Mouse (Mus musculus): ENCODE measurements around the gene Frrs1. TPM values are rescaled to one million over a fixed set of nuclear protein-coding genes. Genes with fewer than 3 reads are reported as not detected.
"Not testable (repeated sequence)": the region's sequence is repeated elsewhere in the genome, so short reads cannot be mapped to it uniquely, and the experiment has no call there.

Gene Frrs1
- 9.4 and 9.8 TPM in 2 replicates for polyA plus RNA-seq (2016; fragmentation: Nextera tagmentation; extraction: Ambion mirVana)

GRCm38 (mm10) chr3:116858941-116859685, at the start of gene Frrs1:
Gene Frrs1 (plus strand): TSS chr3:116859464.
- no peak for ATAC-seq (ENCODE audit: insufficient number of reproducible peaks, insufficient read depth, low FRiP score, low TSS enrichment, low read depth)
- H3K4me2 ChIP-seq, result no peak within 1 kb of the TSS
- 0 out of 2 replicates have a peak, but pooled peaks cover 5% of the 10 kb centered on the region for H3K4me1 ChIP-seq (replicated peaks)
- no peak within 1 kb of the TSS for H3K9ac ChIP-seq (replicated peaks)
- WGBS, result 87% methylated on average over 9 of the region's 9 CpGs
- H3K27me3 ChIP-seq, result no peaks in the 10 kb centered on the region
- no peaks in the 10 kb centered on the region for H3K9me3 ChIP-seq
- H3K27ac ChIP-seq, result no peak within 1 kb of the TSS
- no peaks in the 10 kb centered on the region for H3K36me3 ChIP-seq
- H3K4me3 ChIP-seq (replicated peaks), result no peak within 1 kb of the TSS

GRCm38 (mm10) chr3:116810351-116810750, 48.9 kb upstream of the Frrs1 start:
- not testable (repeated sequence) for H3K4me2 ChIP-seq; H3K9me3 ChIP-seq; H3K9ac ChIP-seq (replicated peaks); ATAC-seq (ENCODE audit: insufficient number of reproducible peaks, insufficient read depth, low FRiP score, low TSS enrichment, low read depth); H3K4me3 ChIP-seq (replicated peaks); H3K27ac ChIP-seq; H3K27me3 ChIP-seq; H3K4me1 ChIP-seq (replicated peaks); H3K36me3 ChIP-seq
- 86% methylated on average over 6 of the region's 6 CpGs for WGBS

DNA sequence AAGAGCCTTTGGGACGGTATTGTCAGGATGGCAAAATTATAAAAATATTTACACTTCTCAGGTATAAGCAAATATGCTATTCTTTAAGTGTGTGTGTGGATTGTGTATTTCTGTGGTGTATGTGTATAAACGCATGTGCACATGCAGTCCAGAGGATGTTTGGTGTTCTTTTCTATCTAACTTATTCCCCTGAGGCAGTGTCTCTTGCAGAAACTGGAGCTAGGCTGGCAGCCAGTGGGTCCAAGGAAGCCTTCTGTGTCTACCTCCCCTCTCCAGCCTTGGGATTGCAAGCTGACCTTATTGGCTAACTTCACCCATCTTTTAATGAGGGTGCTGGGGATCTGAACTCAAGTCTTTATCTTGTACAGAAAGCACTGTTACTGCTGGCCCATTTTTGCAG, 46.3 kb upstream of the Frrs1 start:
- no peak overlapping the region for H3K4me2 ChIP-seq
- WGBS, result 92% methylated on average over 2 of the region's 2 CpGs
- no peak for ATAC-seq (ENCODE audit: insufficient number of reproducible peaks, insufficient read depth, low FRiP score, low TSS enrichment, low read depth)

DNA sequence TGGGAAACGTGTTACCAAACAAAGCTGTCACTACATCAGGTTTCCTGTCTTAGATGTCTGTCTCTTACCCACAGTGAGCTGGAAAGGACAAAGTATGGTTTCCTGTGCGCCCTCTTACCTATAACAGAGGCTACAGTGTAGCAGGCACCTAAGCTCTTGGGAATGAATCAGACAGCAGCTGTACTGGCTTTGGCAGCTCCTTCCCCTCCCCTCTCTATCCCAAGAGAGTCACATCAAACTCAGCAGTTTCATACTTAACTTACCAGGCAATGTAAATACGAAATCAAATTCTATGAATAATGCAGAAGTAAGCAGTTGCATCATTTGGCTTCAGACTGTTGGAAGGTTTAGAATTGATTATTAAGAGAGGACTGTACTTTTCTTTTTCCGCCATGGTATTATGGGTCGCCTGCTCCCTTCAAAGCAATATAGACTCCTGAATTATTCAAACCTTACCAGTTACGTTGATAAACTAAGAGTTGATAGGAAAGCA, 43.9 kb upstream of the Frrs1 start:
- ATAC-seq (ENCODE audit: insufficient number of reproducible peaks, insufficient read depth, low FRiP score, low TSS enrichment, low read depth), result no peak
- no peaks in the 10 kb centered on the region for H3K27me3 ChIP-seq
- 79% methylated on average over 6 of the region's 6 CpGs for whole genome bisulfite sequencing

More for the DNA sequence above, 46.3 kb upstream of the Frrs1 start:
- H3K27me3 ChIP-seq, result no peaks in the 10 kb centered on the region
- H3K9ac ChIP-seq (replicated peaks), result no peak overlapping the region
- no peaks in the 10 kb centered on the region for H3K36me3 ChIP-seq
- H3K4me1 ChIP-seq (replicated peaks), result 0 out of 2 replicates have a peak, but pooled peaks cover 3% of the 10 kb centered on the region
- H3K4me3 ChIP-seq (replicated peaks), result no peak overlapping the region
- no peaks in the 10 kb centered on the region for H3K9me3 ChIP-seq
- H3K27ac ChIP-seq, result no peak overlapping the region

DNA sequence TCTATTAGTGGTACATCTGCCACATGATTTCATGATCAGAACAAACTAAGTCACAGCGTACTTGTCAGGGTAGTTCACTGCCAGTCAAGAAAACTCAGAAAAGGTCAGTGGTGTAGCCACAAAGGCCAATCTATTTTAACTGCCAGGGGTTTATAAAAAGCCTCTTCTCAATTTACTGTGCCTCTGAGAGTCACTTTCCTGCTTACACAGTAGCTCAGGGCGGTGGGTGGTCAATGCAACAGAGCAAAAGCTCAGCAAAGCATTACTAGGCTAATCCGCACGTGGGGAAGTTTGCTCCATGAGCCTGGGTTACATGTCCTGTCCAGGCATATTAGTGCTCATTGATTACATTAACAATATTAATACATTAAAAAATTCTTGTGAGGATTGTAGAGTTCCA, 43.3 kb upstream of the Frrs1 start:
- no peaks in the 10 kb centered on the region for H3K9me3 ChIP-seq
- no peak overlapping the region for H3K27ac ChIP-seq
- H3K27me3 ChIP-seq, result no peaks in the 10 kb centered on the region
- H3K9ac ChIP-seq (replicated peaks), result no peak overlapping the region
- WGBS, result 67% methylated on average over 4 of the region's 4 CpGs
- H3K4me3 ChIP-seq (replicated peaks), result no peak overlapping the region
- no peak for ATAC-seq (ENCODE audit: insufficient number of reproducible peaks, insufficient read depth, low FRiP score, low TSS enrichment, low read depth)
- H3K36me3 ChIP-seq, result no peaks in the 10 kb centered on the region
- H3K4me1 ChIP-seq (replicated peaks), result 0 out of 2 replicates have a peak, but pooled peaks cover 3% of the 10 kb centered on the region
- H3K4me2 ChIP-seq, result no peak overlapping the region

More for the DNA sequence above, 43.9 kb upstream of the Frrs1 start:
- no peak overlapping the region for H3K4me2 ChIP-seq
- H3K36me3 ChIP-seq, result no peaks in the 10 kb centered on the region
- H3K9ac ChIP-seq (replicated peaks), result no peak overlapping the region
- H3K9me3 ChIP-seq, result no peaks in the 10 kb centered on the region
- H3K27ac ChIP-seq, result no peak overlapping the region
- no peak overlapping the region for H3K4me3 ChIP-seq (replicated peaks)
- H3K4me1 ChIP-seq (replicated peaks), result 0 out of 2 replicates have a peak, but pooled peaks cover 3% of the 10 kb centered on the region

GRCm38 (mm10) chr3:116816674-116817215, 42.5 kb upstream of the Frrs1 start:
- Histone ChIP-seq H3K4me1 (replicated peaks) (0 out of 2 replicates have a peak, but pooled peaks cover 3% of the 10 kb centered on the region), H3K4me3 (replicated peaks) (no peak overlapping the region), H3K27ac (no peak overlapping the region), H3K36me3 (no peaks in the 10 kb centered on the region), H3K27me3 (no peaks in the 10 kb centered on the region), H3K9ac (replicated peaks) (no peak overlapping the region), H3K9me3 (no peaks in the 10 kb centered on the region), H3K4me2 (no peak overlapping the region)
- ATAC-seq (ENCODE audit: insufficient number of reproducible peaks, insufficient read depth, low FRiP score, low TSS enrichment, low read depth), result no peak
- WGBS, result 91% methylated on average over 3 of the region's 3 CpGs

DNA sequence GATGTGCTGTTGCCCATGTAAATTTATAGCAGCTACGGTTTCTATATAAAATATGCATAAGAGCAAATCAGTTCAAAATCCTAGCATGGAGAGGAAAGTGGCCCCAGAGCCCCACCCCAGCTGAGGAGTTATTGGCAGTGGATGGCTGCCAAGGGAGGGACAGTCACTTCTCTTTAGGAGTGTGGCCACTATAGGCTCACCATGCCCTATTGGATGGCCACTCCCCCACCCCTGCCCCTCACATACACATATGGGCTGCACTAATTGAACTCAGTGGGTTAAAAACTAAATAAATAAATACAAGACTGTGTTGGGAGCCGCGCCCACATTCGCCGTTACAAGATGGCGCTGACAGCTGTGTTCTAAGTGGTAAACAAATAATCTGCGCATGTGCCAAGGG, 42.0 kb upstream of the Frrs1 start:
- 96% methylated on average over 7 of the region's 7 CpGs for WGBS
- Histone ChIP-seq H3K9me3 (no peaks in the 10 kb centered on the region), H3K9ac (replicated peaks) (no peak overlapping the region), H3K4me1 (replicated peaks) (0 out of 2 replicates have a peak, but pooled peaks cover 3% of the 10 kb centered on the region), H3K4me2 (no peak overlapping the region), H3K27ac (no peak overlapping the region), H3K4me3 (replicated peaks) (no peak overlapping the region), H3K36me3 (no peaks in the 10 kb centered on the region), H3K27me3 (no peaks in the 10 kb centered on the region)
- ATAC-seq (ENCODE audit: insufficient number of reproducible peaks, insufficient read depth, low FRiP score, low TSS enrichment, low read depth), result no peak

DNA sequence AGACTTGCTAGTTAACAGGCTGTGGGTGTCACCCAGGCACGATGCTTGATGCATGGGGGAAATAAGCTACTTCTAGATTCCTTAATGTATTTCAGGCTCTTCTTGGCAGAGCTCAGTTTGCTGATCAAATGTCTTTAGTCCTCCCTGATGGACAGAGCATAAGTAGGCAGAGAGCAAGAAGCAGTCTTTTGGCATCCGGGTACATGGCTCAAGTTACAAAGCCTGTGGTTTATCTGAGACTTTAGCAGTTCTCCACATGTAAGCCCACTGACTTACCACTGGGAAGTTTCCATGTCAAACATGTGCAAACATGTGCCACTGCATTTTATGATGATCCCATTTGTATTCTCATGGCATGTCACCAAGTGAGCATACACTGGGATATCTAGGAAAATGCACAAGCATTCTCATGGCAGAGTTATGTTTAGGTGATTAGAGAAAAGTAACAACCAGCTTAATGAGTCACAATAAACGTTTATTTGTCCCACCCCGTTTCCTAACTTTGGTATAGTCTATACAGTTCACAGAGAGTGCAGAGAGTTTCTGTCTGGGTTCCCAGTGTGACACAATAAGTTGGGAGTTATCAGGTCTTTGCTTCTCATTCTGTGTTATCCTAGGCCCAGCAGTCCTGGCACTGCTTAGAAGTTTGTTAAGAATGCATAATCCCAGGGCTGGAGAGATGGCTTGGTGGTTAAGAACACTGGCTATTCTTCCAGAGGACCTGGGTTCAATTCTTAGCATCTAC, 32.6 kb upstream of the Frrs1 start:
- H3K9me3 ChIP-seq, result no peaks in the 10 kb centered on the region

GRCm38 (mm10) chr3:116829274-116829920, 29.9 kb upstream of the Frrs1 start:
- Histone ChIP-seq H3K27ac (no peak overlapping the region), H3K27me3 (no peaks in the 10 kb centered on the region)
- WGBS, result 86% methylated on average over 10 of the region's 10 CpGs

More for the DNA sequence above, 32.6 kb upstream of the Frrs1 start:
- Histone ChIP-seq H3K27me3 (no peaks in the 10 kb centered on the region), H3K4me1 (replicated peaks) (no peaks in the 10 kb centered on the region), H3K4me2 (no peak overlapping the region), H3K9ac (replicated peaks) (no peak overlapping the region), H3K36me3 (no peaks in the 10 kb centered on the region), H3K4me3 (replicated peaks) (no peak overlapping the region), H3K27ac (no peak overlapping the region)
- ATAC-seq (ENCODE audit: insufficient number of reproducible peaks, insufficient read depth, low FRiP score, low TSS enrichment, low read depth), result no peak
- WGBS, result 79% methylated on average over 4 of the region's 4 CpGs

GRCm38 (mm10) chr3:116831324-116831723, 27.9 kb upstream of the Frrs1 start:
- no peaks in the 10 kb centered on the region for H3K4me1 ChIP-seq (replicated peaks)
- no peak overlapping the region for H3K9ac ChIP-seq (replicated peaks)
- H3K4me2 ChIP-seq, result no peak overlapping the region
- no peak overlapping the region for H3K4me3 ChIP-seq (replicated peaks)
- WGBS, result 77% methylated on average over 5 of the region's 5 CpGs
- no peaks in the 10 kb centered on the region for H3K36me3 ChIP-seq
- no peaks in the 10 kb centered on the region for H3K9me3 ChIP-seq
- ATAC-seq (ENCODE audit: insufficient number of reproducible peaks, insufficient read depth, low FRiP score, low TSS enrichment, low read depth), result no peak
- H3K27me3 ChIP-seq, result no peaks in the 10 kb centered on the region
- H3K27ac ChIP-seq, result no peak overlapping the region

More at GRCm38 (mm10) chr3:116829274-116829920, 29.9 kb upstream of the Frrs1 start:
- no peaks in the 10 kb centered on the region for H3K4me1 ChIP-seq (replicated peaks)
- no peak overlapping the region for H3K4me3 ChIP-seq (replicated peaks)
- H3K9ac ChIP-seq (replicated peaks), result no peak overlapping the region
- H3K9me3 ChIP-seq, result no peaks in the 10 kb centered on the region
- H3K4me2 ChIP-seq, result no peak overlapping the region
- ATAC-seq (ENCODE audit: insufficient number of reproducible peaks, insufficient read depth, low FRiP score, low TSS enrichment, low read depth), result no peak
- H3K36me3 ChIP-seq, result no peaks in the 10 kb centered on the region
